Mouse (Mus musculus) kidney, adult 2 months (tissue): ENCODE data around the gene Gm28230.

Experiments used
- CTCF ChIP-seq: fragments of 200-500 bp; conservative IDR thresholded peaks from 2 replicates; pipeline ENCODE4 v1.5.1; 2011; ENCODE audit warnings: low read depth, mild to moderate bottlenecking, control low read depth, low read length, moderate library complexity, mixed read lengths; ENCODE audit not compliant: insufficient read depth, insufficient read length
- POLR2A ChIP-seq: fragments of 200-500 bp; IDR thresholded peaks from one replicate; pipeline ENCODE4 v1.6.1; 2011; ENCODE audit warnings: low read depth, low read length, control low read depth

- no peak for TF ChIP-seq POLR2A
- no peak for TF ChIP-seq CTCF
These were observed 36.2 kb downstream of the Gm28230 start, which contains the start of gene Hoxd1 for GRCm38 (mm10) chr2:74762522-74763244.
